Comparison of ENCODE assay signal across 8 mouse cellular contexts in the genomic region with DNA sequence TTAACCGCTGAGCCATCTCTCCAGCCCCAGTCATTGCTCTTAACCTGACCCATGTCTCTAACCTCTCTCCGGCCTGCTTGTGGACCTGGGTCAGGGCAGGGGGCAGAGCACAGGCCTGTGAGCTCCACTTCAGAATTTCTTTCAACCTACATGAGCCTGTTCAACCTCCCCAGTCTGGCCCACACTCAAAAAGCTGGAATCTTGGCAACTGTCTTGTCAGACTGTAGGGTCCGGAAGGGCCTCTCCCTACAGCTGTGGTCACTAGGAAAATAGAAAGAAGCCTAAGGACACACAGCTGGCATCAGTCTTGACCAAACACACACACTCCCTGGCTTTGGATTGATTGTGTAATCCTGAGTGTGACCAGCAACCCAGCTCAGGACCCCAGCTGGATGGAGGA. TPM values are rescaled to one million over a fixed set of nuclear protein-coding genes. Genes with fewer than 3 reads are reported as not detected.
DNase-seq lines count a peak whose midpoint lies in the region; ATAC-seq and TF ChIP-seq lines count a peak whose summit lies in the region.
"Not testable (repeated sequence)": the region's sequence is repeated elsewhere in the genome, so short reads cannot be mapped to it uniquely, and the experiment has no call there.

No protein-coding gene starts in this region.

- H3K4me1 ChIP-seq in bone marrow macrophage, adult 2 months (ENCODE audit: control insufficient read depth, insufficient read depth, low read length) = peaks cover 20% of the 10 kb centered on the region
- H3K4me1 ChIP-seq in liver, embryonic 15.5 days (replicated peaks) = peaks cover 59% of the 10 kb centered on the region

- H3K4me2 ChIP-seq in liver, embryonic 15.5 days = peak overlapping the region; percentile 29

- ATAC-seq in liver, embryonic 15.5 days (ENCODE audit: insufficient read depth) = not testable (repeated sequence)

- H3K27ac ChIP-seq in bone marrow macrophage, adult 2 months (ENCODE audit: insufficient read depth, low read depth, low read length) = peak overlapping the region; percentile 75
- H3K27ac ChIP-seq in liver, embryonic 15.5 days (replicated peaks) = peak overlapping the region; percentile 38; the same call in 1 of the 2 replicates

- intact Hi-C loops in heart, postnatal 36 days (cut with DNase I) = not testable (repeated sequence)

- WGBS in liver, embryonic 15.5 days (ENCODE audit: insufficient replicate concordance) = 77% methylated on average over 3 of the region's 3 CpGs

- not testable (repeated sequence) for H3K9ac ChIP-seq in liver, embryonic 15.5 days

- H3K27me3 ChIP-seq in liver, embryonic 15.5 days = not testable (repeated sequence)

- TF ChIP-seq POLR2A in bone marrow macrophage, adult 2 months (IDR thresholded peaks at IDR 0.05; ENCODE audit: borderline replicate concordance, low read depth, low read length) = not testable (repeated sequence)

- peak; percentile 91 to 93 for DNase-seq in heart, adult 18-20 months
- peak; percentile 75 to 79 for DNase-seq in heart, postnatal 36 days
- peak; percentile 83 for DNase-seq in kidney, postnatal 10 days
- DNase-seq in lung, postnatal 10 days = peak; percentile 92
- peak; percentile 60 for DNase-seq in skeletal muscle tissue, adult 2 months (ENCODE audit: low read depth, low spot score)
- peak; percentile 71 to 73 for DNase-seq in urinary bladder, postnatal 4 days (ENCODE audit: low spot score in 2 of 2)

- not testable (repeated sequence) for H3K36me3 ChIP-seq in liver, embryonic 15.5 days (replicated peaks)

- not testable (repeated sequence) for TF ChIP-seq CTCF in bone marrow macrophage, adult 2 months (IDR thresholded peaks at IDR 0.05; ENCODE audit: low read depth, low read length)

- H3K4me3 ChIP-seq in bone marrow macrophage, adult 2 months (ENCODE audit: insufficient read depth, low read length); liver, embryonic 15.5 days (replicated peaks): not testable (repeated sequence)

- not testable (repeated sequence) for H3K9me3 ChIP-seq in liver, embryonic 15.5 days (replicated peaks)

RNA-seq across cellular contexts. Expression of a gene that starts 2.5 kb away (rescaled TPM):
- 32.8 and 35.0 TPM in 2 replicates for polyA plus RNA-seq in bone marrow macrophage, adult 2 months (2012; ENCODE audit: insufficient read depth, insufficient read length, missing spikeins)
- 100 to 1,000 TPM in 1 of 2 experiments, 10 to 100 TPM in 1; 97.9 to 127 TPM for total RNA-seq in heart, adult 18-20 months (2021)
- total RNA-seq in heart, postnatal 36 days (2021) = 100 to 1,000 TPM; 110 to 122 TPM
- polyA plus RNA-seq in liver, embryonic 15.5 days (2015; fragmentation: Nextera tagmentation; extraction: Ambion mirVana) = 98.5 and 126 TPM in 2 replicates

RNA-seq across cellular contexts. Expression of a gene that starts 18.5 kb away (rescaled TPM):
- polyA plus RNA-seq in bone marrow macrophage, adult 2 months (2012; ENCODE audit: insufficient read depth, insufficient read length, missing spikeins) = 18.7 and 23.1 TPM in 2 replicates
- total RNA-seq in heart, adult 18-20 months (2021) = 1 to 10 TPM; 5.4 to 8.8 TPM
- 1 to 10 TPM; 4.4 to 6.5 TPM for total RNA-seq in heart, postnatal 36 days (2021)
- 1.3 and 1.5 TPM in 2 replicates for polyA plus RNA-seq in liver, embryonic 15.5 days (2015; fragmentation: Nextera tagmentation; extraction: Ambion mirVana)

RNA-seq across cellular contexts. Expression of a gene that starts 39.2 kb away (rescaled TPM):
- 23.7 and 28.6 TPM in 2 replicates for polyA plus RNA-seq in bone marrow macrophage, adult 2 months (2012; ENCODE audit: insufficient read depth, insufficient read length, missing spikeins)
- total RNA-seq in heart, adult 18-20 months (2021) = 10 to 100 TPM; 23.7 to 26.6 TPM
- 10 to 100 TPM; 24.6 to 30.3 TPM for total RNA-seq in heart, postnatal 36 days (2021)
- 8.7 and 10.3 TPM in 2 replicates for polyA plus RNA-seq in liver, embryonic 15.5 days (2015; fragmentation: Nextera tagmentation; extraction: Ambion mirVana)

RNA-seq across cellular contexts. Expression of a gene that starts 48.6 kb away (rescaled TPM):
- 281 and 392 TPM in 2 replicates for polyA plus RNA-seq in bone marrow macrophage, adult 2 months (2012; ENCODE audit: insufficient read depth, insufficient read length, missing spikeins)
- 100 to 1,000 TPM; 223 to 258 TPM for total RNA-seq in heart, adult 18-20 months (2021)
- 100 to 1,000 TPM; 231 to 243 TPM for total RNA-seq in heart, postnatal 36 days (2021)
- 166 and 172 TPM in 2 replicates for polyA plus RNA-seq in liver, embryonic 15.5 days (2015; fragmentation: Nextera tagmentation; extraction: Ambion mirVana)
